Mouse (Mus musculus): ENCODE data around the gene Alkbh1.

- TF ChIP-seq POLR2A (IDR thresholded peaks at IDR 0.05; ENCODE audit: insufficient read depth, low read depth, low read length) (no peak), CTCF (IDR thresholded peaks at IDR 0.05) (no peak), EP300 (IDR thresholded peaks at IDR 0.05; ENCODE audit: insufficient read depth, low read depth, low read length) (no peak)
Observed at GRCm38 (mm10) chr12:87389231-87389630, 54.6 kb downstream of the Alkbh1 start.
